In the genomic region with DNA sequence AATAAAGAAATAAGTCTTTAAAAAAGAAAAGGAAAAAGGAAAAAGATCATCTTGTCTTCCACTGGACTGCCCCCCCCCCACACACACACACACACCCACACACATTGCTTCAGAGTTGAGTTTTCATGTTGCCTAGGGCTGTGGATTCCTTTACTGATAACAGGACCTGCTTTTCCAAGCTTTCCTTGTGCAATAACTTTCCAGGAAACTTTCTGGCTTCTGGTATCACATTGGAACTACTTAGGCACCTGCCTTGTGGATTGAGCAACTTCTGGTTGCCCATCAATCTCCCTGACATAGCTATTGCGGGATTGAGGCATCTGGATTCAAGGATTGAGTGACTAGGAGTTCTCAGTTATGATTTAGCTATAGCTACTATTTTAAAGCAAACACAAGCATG, we compare ENCODE assay signal across 40 mouse cellular contexts. TPM values are rescaled to one million over a fixed set of nuclear protein-coding genes. Genes with fewer than 3 reads are reported as not detected.
"Had no signal": no experiment of that assay in that cellular context is flagged by ENCODE, and none has a peak within 500 bp of the region (broad histone marks: within the 10 kb centered on the region; RNA-seq: fewer than 3 reads in every experiment).

No protein-coding gene starts in this region.

- H3K4me1 ChIP-seq: heart, embryonic 10.5 days; heart, embryonic 12.5 days; heart, embryonic 13.5 days; heart, embryonic 15.5 days; hindbrain, embryonic 10.5 days; hindbrain, embryonic 12.5 days; hindbrain, embryonic 13.5 days; hindbrain, embryonic 15.5 days; intestine, embryonic 15.5 days had no signal

- H3K9me3 ChIP-seq: heart, embryonic 10.5 days; heart, embryonic 13.5 days; heart, embryonic 15.5 days; hindbrain, embryonic 10.5 days; hindbrain, embryonic 12.5 days; hindbrain, embryonic 13.5 days; hindbrain, embryonic 15.5 days; intestine, embryonic 15.5 days had no signal

- H3K9ac ChIP-seq: heart, embryonic 12.5 days; heart, embryonic 13.5 days; heart, embryonic 15.5 days; hindbrain, embryonic 12.5 days; hindbrain, embryonic 13.5 days; hindbrain, embryonic 14.5 days; hindbrain, embryonic 15.5 days; intestine, embryonic 15.5 days had no signal

- H3K27ac ChIP-seq: heart, embryonic 10.5 days; heart, embryonic 13.5 days; heart, embryonic 15.5 days; hindbrain, embryonic 10.5 days; hindbrain, embryonic 12.5 days; hindbrain, embryonic 13.5 days; hindbrain, embryonic 14.5 days; hindbrain, embryonic 15.5 days; hindbrain, postnatal 0 days; intestine, embryonic 15.5 days; kidney, postnatal 0 days; layer of hippocampus, adult 2 months had no signal

- H3K4me2 ChIP-seq: heart, embryonic 11.5 days; heart, embryonic 12.5 days; heart, embryonic 13.5 days; heart, embryonic 15.5 days; hindbrain, embryonic 12.5 days; hindbrain, embryonic 13.5 days; hindbrain, embryonic 14.5 days; hindbrain, embryonic 15.5 days; intestine, embryonic 15.5 days had no signal

- H3K4me3 ChIP-seq: heart, embryonic 10.5 days; heart, embryonic 12.5 days; heart, embryonic 13.5 days; heart, embryonic 15.5 days; hindbrain, embryonic 10.5 days; hindbrain, embryonic 12.5 days; hindbrain, embryonic 13.5 days; hindbrain, embryonic 15.5 days; intestine, embryonic 15.5 days; layer of hippocampus, adult 2 months had no signal

- ATAC-seq: hindbrain, embryonic 16.5 days; hindbrain, postnatal 0 days; inflammation-experienced regulatory T-cells, adult 6 months; intestine, embryonic 15.5 days; intestine, postnatal 0 days had no signal

- H3K27me3 ChIP-seq: heart, embryonic 12.5 days; heart, embryonic 13.5 days; heart, embryonic 15.5 days; hindbrain, embryonic 12.5 days; hindbrain, embryonic 13.5 days; hindbrain, embryonic 15.5 days; intestine, embryonic 15.5 days had no signal

- DNase-seq: heart, postnatal 10 days; heart, postnatal 14 days; heart, postnatal 36 days; heart, postnatal 4 days; kidney, adult 11 months; kidney, adult 18-20 months; kidney, adult 2 months; kidney, adult 8-10 months; kidney, adult 9 months; kidney, postnatal 10 days; kidney, postnatal 14 days; kidney, postnatal 25 days; kidney, postnatal 36 days; kidney, postnatal 4 days; layer of hippocampus, adult 9-11 months; layer of hippocampus, postnatal 36 days had no signal

- H3K36me3 ChIP-seq: heart, embryonic 10.5 days; heart, embryonic 12.5 days; heart, embryonic 13.5 days; heart, embryonic 15.5 days; hindbrain, embryonic 10.5 days; hindbrain, embryonic 12.5 days; hindbrain, embryonic 13.5 days; hindbrain, embryonic 15.5 days; intestine, embryonic 15.5 days had no signal

RNA-seq across cellular contexts. Expression of gene Zfp42, which starts 48.9 kb away (rescaled TPM):
- polyA plus RNA-seq: heart, embryonic 10.5 days; heart, embryonic 11.5 days; heart, embryonic 12.5 days; heart, embryonic 13.5 days; heart, embryonic 14.5 days; heart, embryonic 15.5 days; heart, embryonic 16.5 days; heart, postnatal 0 days; hindbrain, embryonic 10.5 days; hindbrain, embryonic 11.5 days; hindbrain, embryonic 12.5 days; hindbrain, embryonic 13.5 days; hindbrain, embryonic 14.5 days; hindbrain, embryonic 15.5 days; hindbrain, embryonic 16.5 days; hindbrain, postnatal 0 days; inflammation-experienced regulatory T-cells, adult 6 months; intestine, embryonic 15.5 days; intestine, postnatal 0 days; kidney, adult 2 months; kidney, embryonic 14.5 days; kidney, embryonic 16.5 days; kidney, postnatal 0 days; large intestine, adult 2 months had no signal
